Mouse (Mus musculus) liver, embryonic 14.5 days (tissue): Measurements from ENCODE around the gene Gm28372.

Experiments
- CTCF ChIP-seq: IDR thresholded peaks from 2 replicates; pipeline ENCODE4 v1.5.1; 2016; ENCODE audit warnings: antibody characterized with exemption, low read depth, control low read depth
- EP300 ChIP-seq: IDR thresholded peaks from 2 replicates; pipeline ENCODE4 v1.6.1; 2016; ENCODE audit warnings: antibody characterized with exemption, low read depth

GRCm38 (mm10) chr2:130414094-130414856 lies 9.2 kb downstream of the Gm28372 start:
- TF ChIP-seq CTCF (peak; percentile 38; the same call in 1 of the 2 replicates), EP300 (no peak)
